Mouse (Mus musculus): Measurements from ENCODE around the gene Thra. TPM values are rescaled to one million over a fixed set of nuclear protein-coding genes. Genes with fewer than 3 reads are reported as not detected.

The Thra gene
- total and polyA plus RNA-seq, 2 experiments from 2014 or later: 44.0 to 234 TPM

- no peaks in the 10 kb centered on the region for H3K9me3 ChIP-seq (replicated peaks; ENCODE audit: control insufficient read depth, low read length)
- peaks cover 8% of the 10 kb centered on the region; the same call in 1 of the 2 replicates for H3K4me1 ChIP-seq (ENCODE audit: control insufficient read depth, insufficient read depth)
- peak overlapping the region; percentile 72 for H3K4me3 ChIP-seq (ENCODE audit: low read depth, low read length)
- no peak for DNase-seq (ENCODE audit: low spot score)
- H3K9ac ChIP-seq (replicated peaks; ENCODE audit: low read depth, low read length): peak overlapping the region; percentile 71; the same call in 1 of the 2 replicates
- H3K36me3 ChIP-seq (replicated peaks; ENCODE audit: control insufficient read depth, insufficient read depth, low read length): peaks cover 58% of the 10 kb centered on the region
- peak overlapping the region; percentile 74 for H3K4me2 ChIP-seq (ENCODE audit: low read depth, low read length)
- TF ChIP-seq EP300 (IDR thresholded peaks at IDR 0.05; ENCODE audit: low read depth) (no peak), CTCF (IDR thresholded peaks at IDR 0.05; ENCODE audit: low read depth) (no peak)
- ATAC-seq (ENCODE audit: insufficient read depth, low read depth): no peak
- WGBS: 63% methylated on average over 7 of the region's 7 CpGs
- peak overlapping the region; percentile 94; the same call in 1 of the 2 replicates for H3K27ac ChIP-seq (ENCODE audit: low read depth)
- H3K27me3 ChIP-seq (ENCODE audit: control insufficient read depth, insufficient read depth, low read length): no peaks in the 10 kb centered on the region
Observed at GRCm38 (mm10) chr11:98810686-98811085, 70.2 kb downstream of the Thra start.

GRCm38 (mm10) chr11:98816706-98817239 lies 76.3 kb downstream of the Thra start:
- peaks cover 86% of the 10 kb centered on the region for H3K36me3 ChIP-seq (replicated peaks; ENCODE audit: control insufficient read depth, insufficient read depth, low read length)
- ATAC-seq (ENCODE audit: insufficient read depth, low read depth): no peak
- no peak overlapping the region for H3K9ac ChIP-seq (replicated peaks; ENCODE audit: low read depth, low read length)
- no peak for TF ChIP-seq EP300 (IDR thresholded peaks at IDR 0.05; ENCODE audit: low read depth)
- TF ChIP-seq CTCF (IDR thresholded peaks at IDR 0.05; ENCODE audit: low read depth): no peak
- no peaks in the 10 kb centered on the region for H3K4me1 ChIP-seq (ENCODE audit: control insufficient read depth, insufficient read depth)
- no peak overlapping the region for H3K27ac ChIP-seq (ENCODE audit: low read depth)
- H3K27me3 ChIP-seq (ENCODE audit: control insufficient read depth, insufficient read depth, low read length): no peaks in the 10 kb centered on the region
- 83% methylated on average over 1 of the region's 1 CpGs for WGBS
- no peak for DNase-seq (ENCODE audit: low spot score)
- H3K4me3 ChIP-seq (ENCODE audit: low read depth, low read length): no peak overlapping the region
- no peak overlapping the region for H3K4me2 ChIP-seq (ENCODE audit: low read depth, low read length)
- H3K9me3 ChIP-seq (replicated peaks; ENCODE audit: control insufficient read depth, low read length): no peaks in the 10 kb centered on the region

Other genes with a start within 250 kb of the Thra start
- gene Ikzf3, start 194.6 kb upstream of the Thra start, total RNA-seq (2014; rRNA removed; ENCODE audit: low replicate concordance): 8.3 TPM in 1 of 2 replicates, not detected in the other
- 0.15 TPM in 1 of 2 replicates, not detected in the other for gene Ikzf3, start 194.6 kb upstream of the Thra start, polyA plus RNA-seq (2015; fragmentation: Nextera tagmentation; extraction: Ambion mirVana)
- not detected in 2 replicates for gene Zpbp2, start 189.5 kb upstream of the Thra start, total RNA-seq (2014; rRNA removed; ENCODE audit: low replicate concordance)
- gene Zpbp2, start 189.5 kb upstream of the Thra start, polyA plus RNA-seq (2015; fragmentation: Nextera tagmentation; extraction: Ambion mirVana): 0.14 and 0.23 TPM in 2 replicates
- 36.1 and 44.8 TPM in 2 replicates for gene Ormdl3, start 153.3 kb upstream of the Thra start, total RNA-seq (2014; rRNA removed; ENCODE audit: low replicate concordance)
- gene Ormdl3, start 153.3 kb upstream of the Thra start, polyA plus RNA-seq (2015; fragmentation: Nextera tagmentation; extraction: Ambion mirVana): 49.4 and 50.2 TPM in 2 replicates
- gene Lrrc3c, start 142.3 kb upstream of the Thra start, total RNA-seq (2014; rRNA removed; ENCODE audit: low replicate concordance): not detected in 2 replicates
- not detected in 2 replicates for gene Lrrc3c, start 142.3 kb upstream of the Thra start, polyA plus RNA-seq (2015; fragmentation: Nextera tagmentation; extraction: Ambion mirVana)
- 0.15 and 0.19 TPM in 2 replicates for gene Gm12355, start 115.0 kb upstream of the Thra start, total RNA-seq (2014; rRNA removed; ENCODE audit: low replicate concordance)
- gene Gm12355, start 115.0 kb upstream of the Thra start, polyA plus RNA-seq (2015; fragmentation: Nextera tagmentation; extraction: Ambion mirVana): 0.23 and 0.26 TPM in 2 replicates
- not detected in 2 replicates for gene Gsdma3, start 114.3 kb upstream of the Thra start, total RNA-seq (2014; rRNA removed; ENCODE audit: low replicate concordance)
- not detected in 2 replicates for gene Gsdma3, start 114.3 kb upstream of the Thra start, polyA plus RNA-seq (2015; fragmentation: Nextera tagmentation; extraction: Ambion mirVana)
- gene Gsdma2, start 93.9 kb upstream of the Thra start, total RNA-seq (2014; rRNA removed; ENCODE audit: low replicate concordance): not detected in 2 replicates
- gene Gsdma2, start 93.9 kb upstream of the Thra start, polyA plus RNA-seq (2015; fragmentation: Nextera tagmentation; extraction: Ambion mirVana): not detected in 2 replicates
- not detected in 2 replicates for gene Gsdma, start 76.3 kb upstream of the Thra start, total RNA-seq (2014; rRNA removed; ENCODE audit: low replicate concordance)
- not detected in 2 replicates for gene Gsdma, start 76.3 kb upstream of the Thra start, polyA plus RNA-seq (2015; fragmentation: Nextera tagmentation; extraction: Ambion mirVana)
- gene Psmd3, start 58.1 kb upstream of the Thra start, total RNA-seq (2014; rRNA removed; ENCODE audit: low replicate concordance): 96.4 and 130 TPM in 2 replicates
- 134 and 147 TPM in 2 replicates for gene Psmd3, start 58.1 kb upstream of the Thra start, polyA plus RNA-seq (2015; fragmentation: Nextera tagmentation; extraction: Ambion mirVana)
- 0.23 TPM in 1 of 2 replicates, not detected in the other for gene Csf3, start 39.4 kb upstream of the Thra start, total RNA-seq (2014; rRNA removed; ENCODE audit: low replicate concordance)
- not detected in 2 replicates for gene Csf3, start 39.4 kb upstream of the Thra start, polyA plus RNA-seq (2015; fragmentation: Nextera tagmentation; extraction: Ambion mirVana)
- gene Med24, start 11.2 kb upstream of the Thra start, total RNA-seq (2014; rRNA removed; ENCODE audit: low replicate concordance): 39.9 and 48.0 TPM in 2 replicates
- 21.9 and 23.3 TPM in 2 replicates for gene Med24, start 11.2 kb upstream of the Thra start, polyA plus RNA-seq (2015; fragmentation: Nextera tagmentation; extraction: Ambion mirVana)
- 21.0 and 24.3 TPM in 2 replicates for gene Nr1d1, start 34.7 kb downstream of the Thra start, total RNA-seq (2014; rRNA removed; ENCODE audit: low replicate concordance)
- gene Nr1d1, start 34.7 kb downstream of the Thra start, polyA plus RNA-seq (2015; fragmentation: Nextera tagmentation; extraction: Ambion mirVana): 10.2 and 10.7 TPM in 2 replicates
- gene Msl1, start 54.9 kb downstream of the Thra start, total RNA-seq (2014; rRNA removed; ENCODE audit: low replicate concordance): 47.4 and 54.6 TPM in 2 replicates
- gene Msl1, start 54.9 kb downstream of the Thra start, polyA plus RNA-seq (2015; fragmentation: Nextera tagmentation; extraction: Ambion mirVana): 11.3 and 12.6 TPM in 2 replicates
- gene Casc3, start 64.3 kb downstream of the Thra start, total RNA-seq (2014; rRNA removed; ENCODE audit: low replicate concordance): 6.8 and 9.7 TPM in 2 replicates
- 11.6 and 11.9 TPM in 2 replicates for gene Casc3, start 64.3 kb downstream of the Thra start, polyA plus RNA-seq (2015; fragmentation: Nextera tagmentation; extraction: Ambion mirVana)
- 0.77 and 0.80 TPM in 2 replicates for gene Rapgefl1, start 96.1 kb downstream of the Thra start, total RNA-seq (2014; rRNA removed; ENCODE audit: low replicate concordance)
- 0.41 and 0.55 TPM in 2 replicates for gene Rapgefl1, start 96.1 kb downstream of the Thra start, polyA plus RNA-seq (2015; fragmentation: Nextera tagmentation; extraction: Ambion mirVana)
- 3.4 and 6.2 TPM in 2 replicates for gene Wipf2, start 123.0 kb downstream of the Thra start, total RNA-seq (2014; rRNA removed; ENCODE audit: low replicate concordance)
- gene Wipf2, start 123.0 kb downstream of the Thra start, polyA plus RNA-seq (2015; fragmentation: Nextera tagmentation; extraction: Ambion mirVana): 1.5 and 1.8 TPM in 2 replicates
- gene Cdc6, start 167.2 kb downstream of the Thra start, total RNA-seq (2014; rRNA removed; ENCODE audit: low replicate concordance): 1.4 and 2.2 TPM in 2 replicates
- 4.2 and 4.5 TPM in 2 replicates for gene Cdc6, start 167.2 kb downstream of the Thra start, polyA plus RNA-seq (2015; fragmentation: Nextera tagmentation; extraction: Ambion mirVana)
- 24.0 and 36.2 TPM in 2 replicates for gene Rara, start 187.2 kb downstream of the Thra start, total RNA-seq (2014; rRNA removed; ENCODE audit: low replicate concordance)
- gene Rara, start 187.2 kb downstream of the Thra start, polyA plus RNA-seq (2015; fragmentation: Nextera tagmentation; extraction: Ambion mirVana): 14.7 and 15.8 TPM in 2 replicates
- 4.2 and 14.7 TPM in 2 replicates for gene Gjd3, start 242.4 kb downstream of the Thra start, total RNA-seq (2014; rRNA removed; ENCODE audit: low replicate concordance)
- gene Gjd3, start 242.4 kb downstream of the Thra start, polyA plus RNA-seq (2015; fragmentation: Nextera tagmentation; extraction: Ambion mirVana): 5.8 and 6.3 TPM in 2 replicates